Mouse (Mus musculus) olfactory bulb, adult 2 months (tissue): ENCODE results near the gene Fam114a2.

ENCODE experiments used
- CTCF ChIP-seq: fragments of 200-500 bp; IDR thresholded peaks from 2 replicates; pipeline ENCODE4 v1.5.1; 2012; ENCODE audit warnings: low read depth, mild to moderate bottlenecking, low read length, moderate library complexity; ENCODE audit not compliant: insufficient read depth
- POLR2A ChIP-seq: fragments of 200-500 bp; IDR thresholded peaks from 2 replicates; pipeline ENCODE4 v1.6.1; 2012; ENCODE audit warnings: mild to moderate bottlenecking, low read depth, low read length, moderate library complexity; ENCODE audit not compliant: insufficient read depth

GRCm38 (mm10) chr11:57465025-57465424 is 53.4 kb downstream of the Fam114a2 start:
- no peak for TF ChIP-seq CTCF
- no peak for TF ChIP-seq POLR2A
